Mouse (Mus musculus): ENCODE results near the gene Asic2.

GRCm38 (mm10) chr11:81738995-81739394 is 229.3 kb downstream of the Asic2 start:
- no peak for TF ChIP-seq CTCF (IDR thresholded peaks at IDR 0.05; ENCODE audit: control insufficient read depth, insufficient read depth, low read length)
- TF ChIP-seq POLR2A (IDR thresholded peaks at IDR 0.05; ENCODE audit: borderline replicate concordance, control insufficient read depth, low read depth, low read length) = no peak
